Mouse (Mus musculus): ENCODE measurements at regions not wholly inside any gene's neighbourhood (a gene's known extent, or its start where the extent isn't known, plus 50 kb on each side); places are given as distances from the start of the nearest gene placed in this dataset.

GRCm38 (mm10) chr8:10774778-10775177 is 233.5 kb downstream of the Irs2 start:
- DNase-seq (ENCODE audit: low spot score in 2 of 2): no peak

GRCm38 (mm10) chr8:10768181-10768580 is 240.1 kb downstream of the Irs2 start:
- DNase-seq (ENCODE audit: low spot score in 2 of 2): no peak

- no peak for DNase-seq (ENCODE audit: low spot score in 2 of 2)
These were observed 244.4 kb downstream of the Irs2 start for GRCm38 (mm10) chr8:10763907-10764306.

GRCm38 (mm10) chr8:10761694-10762305 is 246.5 kb downstream of the Irs2 start:
- no peak for DNase-seq (ENCODE audit: low spot score in 2 of 2)

GRCm38 (mm10) chr8:10760851-10761693 is 247.2 kb downstream of the Irs2 start:
- DNase-seq (ENCODE audit: low spot score in 2 of 2): no peak

GRCm38 (mm10) chr8:10760231-10760630 is 248.0 kb downstream of the Irs2 start:
- DNase-seq (ENCODE audit: low spot score in 2 of 2): no peak

GRCm38 (mm10) chr8:10758151-10758550 is 250.1 kb downstream of the Irs2 start:
- no peak for DNase-seq (ENCODE audit: low spot score in 2 of 2)

- no peak for DNase-seq (ENCODE audit: low spot score in 2 of 2)
These were observed 253.3 kb downstream of the Irs2 start for GRCm38 (mm10) chr8:10754986-10755308.

- DNase-seq (ENCODE audit: low spot score in 2 of 2): no peak
These were observed 253.8 kb downstream of the Irs2 start for GRCm38 (mm10) chr8:10754232-10754985.

- DNase-seq (ENCODE audit: low spot score in 2 of 2): no peak
These were observed 255.2 kb downstream of the Irs2 start for GRCm38 (mm10) chr8:10753056-10753455.

GRCm38 (mm10) chr8:10747150-10747549 is 261.1 kb downstream of the Irs2 start:
- no peak for DNase-seq (ENCODE audit: low spot score in 2 of 2)

GRCm38 (mm10) chr8:10743241-10743640 is 265.0 kb downstream of the Irs2 start:
- DNase-seq (ENCODE audit: low spot score in 2 of 2): no peak

- no peak for DNase-seq (ENCODE audit: low spot score in 2 of 2)
These were observed 267.4 kb downstream of the Irs2 start for GRCm38 (mm10) chr8:10740837-10741236.

GRCm38 (mm10) chr8:10738486-10739081 is 269.7 kb downstream of the Irs2 start:
- no peak for DNase-seq (ENCODE audit: low spot score in 2 of 2)

GRCm38 (mm10) chr8:10734746-10735145 is 273.5 kb downstream of the Irs2 start:
- DNase-seq (ENCODE audit: low spot score in 2 of 2): no peak

- peak in 1 of 2 experiments; percentile 4 for DNase-seq (ENCODE audit: low spot score in 2 of 2)
These were observed 284.9 kb downstream of the Irs2 start for GRCm38 (mm10) chr8:10723332-10723731.

GRCm38 (mm10) chr8:10722742-10723141 is 285.5 kb downstream of the Irs2 start:
- peak; percentile 17 to 19 for DNase-seq (ENCODE audit: low spot score in 2 of 2)

- DNase-seq (ENCODE audit: low spot score in 2 of 2): no peak
These were observed 285.9 kb downstream of the Irs2 start for GRCm38 (mm10) chr8:10722342-10722741.

- DNase-seq (ENCODE audit: low spot score in 2 of 2): no peak
These were observed 287.0 kb downstream of the Irs2 start for GRCm38 (mm10) chr8:10721146-10721862.

- DNase-seq (ENCODE audit: low spot score in 2 of 2): no peak
These were observed 287.9 kb downstream of the Irs2 start for GRCm38 (mm10) chr8:10720398-10720797.

- no peak for DNase-seq (ENCODE audit: low spot score in 2 of 2)
These were observed 288.8 kb downstream of the Irs2 start for GRCm38 (mm10) chr8:10719411-10719810.

- no peak for DNase-seq (ENCODE audit: low spot score in 2 of 2)
These were observed 291.0 kb downstream of the Irs2 start for GRCm38 (mm10) chr8:10717297-10717696.
